Mouse (Mus musculus): ENCODE data around the gene Rpl35a.

DNA sequence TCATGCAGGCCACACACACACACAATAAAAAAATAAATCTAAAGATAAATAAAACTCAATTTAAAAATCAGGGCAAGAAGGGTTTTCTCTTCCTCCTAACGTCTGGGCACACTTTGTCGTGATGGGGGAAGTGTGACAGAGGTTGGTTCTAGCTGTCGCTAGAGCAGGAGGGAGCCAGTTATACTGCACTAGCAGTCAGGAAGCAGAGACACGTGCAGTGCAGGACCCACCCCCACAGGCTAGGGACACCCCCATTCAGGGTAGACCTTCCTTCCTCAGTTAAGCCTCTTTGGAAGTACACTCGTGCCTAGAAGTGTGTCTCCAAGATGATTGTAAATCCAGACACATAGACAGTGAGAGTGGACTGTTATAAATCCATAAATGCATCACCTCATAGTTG is 18.7 kb downstream of the Rpl35a start:
- TF ChIP-seq POLR2A (IDR thresholded peaks at IDR 0.05; ENCODE audit: insufficient read depth, low read depth, low read length) (no peak), CTCF (IDR thresholded peaks at IDR 0.05; ENCODE audit: insufficient read depth, low read depth, low read length) (no peak)
